Mouse (Mus musculus): Measurements from ENCODE around the gene Tmed6. TPM values are rescaled to one million over a fixed set of nuclear protein-coding genes. Genes with fewer than 3 reads are reported as not detected.
A peak's percentile ranks its signal among the peaks of the same experiment; 100 is the strongest.

Gene Tmed6
- 0.17 TPM in 1 of 2 replicates, not detected in the other for polyA plus RNA-seq (2015; fragmentation: Nextera tagmentation; extraction: Ambion mirVana)

DNA sequence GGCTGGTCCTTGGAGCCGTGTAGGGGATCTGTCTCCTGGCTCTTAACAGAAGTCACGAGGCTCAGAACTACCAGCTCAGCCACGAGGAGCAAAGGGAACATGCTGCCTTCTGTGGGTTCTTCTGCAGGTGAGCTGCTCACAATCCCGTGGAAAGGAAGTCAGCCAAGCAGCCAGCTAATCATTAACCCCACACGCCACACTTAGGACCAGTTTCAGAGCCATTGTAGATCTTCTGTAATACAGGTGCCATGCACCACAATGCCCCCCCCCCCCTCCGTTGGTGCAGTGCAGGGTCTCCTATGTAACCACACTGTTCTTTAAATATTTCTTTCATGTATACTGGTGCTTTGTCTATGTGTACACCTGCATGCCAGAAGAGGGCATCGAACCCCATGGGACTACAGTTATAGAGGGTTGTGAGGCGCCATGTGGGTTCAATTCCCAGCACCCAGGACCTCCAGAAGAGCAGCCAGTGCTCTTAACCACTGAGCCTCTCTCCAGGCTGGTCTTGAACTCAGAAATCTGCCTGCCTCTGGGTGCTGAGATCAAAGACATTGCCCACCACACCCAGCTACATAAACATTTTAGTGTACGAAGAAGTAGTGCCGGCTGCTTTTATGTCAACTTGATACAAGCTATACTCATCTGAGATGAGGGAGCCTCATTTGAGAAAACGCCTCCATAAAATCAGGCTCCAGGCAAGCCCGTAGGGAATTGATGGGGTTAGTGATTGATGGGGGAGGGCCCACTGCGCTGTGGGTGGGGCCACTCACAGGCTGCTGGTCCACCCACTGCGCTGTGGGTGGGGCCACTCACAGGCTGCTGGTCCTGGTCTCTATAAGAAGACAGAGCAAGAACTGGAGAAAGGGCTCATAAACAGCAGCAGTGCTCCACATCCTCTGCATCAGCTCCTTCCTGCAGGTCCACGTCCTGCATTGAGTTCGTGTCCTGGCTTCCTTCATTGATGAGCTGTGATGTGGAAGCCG, at the start of gene Tmed6:
Gene Tmed6, minus strand, starts transcription at position 134 of the 986 bp plus-strand sequence.
- Histone ChIP-seq H3K9ac (ENCODE audit: low read length) (no peak within 1 kb of the TSS), H3K36me3 (ENCODE audit: control insufficient read depth, insufficient read depth) (peaks cover 11% of the 10 kb centered on the region), H3K4me3 (ENCODE audit: low read length) (no peak within 1 kb of the TSS), H3K4me1 (ENCODE audit: control insufficient read depth, insufficient read depth, low read length) (no peaks in the 10 kb centered on the region), H3K27me3 (ENCODE audit: control insufficient read depth, insufficient read depth, low read length) (no peaks in the 10 kb centered on the region), H3K4me2 (ENCODE audit: low read depth, low read length) (no peak within 1 kb of the TSS), H3K9me3 (replicated peaks; ENCODE audit: control insufficient read depth, low read length) (no peaks in the 10 kb centered on the region), H3K27ac (ENCODE audit: low read length) (no peak within 1 kb of the TSS)
- WGBS = 57% methylated on average over 17 of the region's 17 CpGs
- no peak for ATAC-seq (replicated peaks; ENCODE audit: extremely low read depth, insufficient read depth, low FRiP score)

DNA sequence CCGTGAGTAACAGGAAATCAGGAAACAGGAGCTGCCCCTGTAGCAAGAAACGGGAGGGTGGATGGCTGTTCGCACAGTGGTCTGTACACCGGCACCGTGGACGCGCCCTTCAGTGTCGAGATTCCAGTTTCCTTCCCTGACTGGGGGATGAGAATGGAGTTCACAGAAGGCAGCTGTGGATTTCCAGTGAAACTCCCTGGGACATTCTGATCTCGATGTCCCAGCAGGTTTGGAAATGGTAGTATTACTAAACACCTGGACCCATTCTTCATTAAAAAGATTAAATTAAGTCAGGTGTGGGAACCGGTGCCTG, 49.5 kb upstream of the Tmed6 start:
- no peaks in the 10 kb centered on the region for H3K9me3 ChIP-seq (replicated peaks; ENCODE audit: control insufficient read depth, low read length)
- H3K27ac ChIP-seq (ENCODE audit: low read length) = peak overlapping the region; percentile 49
- H3K4me1 ChIP-seq (ENCODE audit: control insufficient read depth, insufficient read depth, low read length) = peaks cover 24% of the 10 kb centered on the region
- peak overlapping the region; percentile 48 for H3K4me2 ChIP-seq (ENCODE audit: low read depth, low read length)
- ATAC-seq (replicated peaks; ENCODE audit: extremely low read depth, insufficient read depth, low FRiP score) = no peak; the same call in 1 of the 2 replicates
- peak overlapping the region; percentile 62 for H3K9ac ChIP-seq (ENCODE audit: low read length)
- WGBS = 50% methylated on average over 10 of the region's 10 CpGs
- no peaks in the 10 kb centered on the region for H3K27me3 ChIP-seq (ENCODE audit: control insufficient read depth, insufficient read depth, low read length)
- H3K4me3 ChIP-seq (ENCODE audit: low read length) = no peak overlapping the region
- H3K36me3 ChIP-seq (ENCODE audit: control insufficient read depth, insufficient read depth) = no peaks in the 10 kb centered on the region

DNA sequence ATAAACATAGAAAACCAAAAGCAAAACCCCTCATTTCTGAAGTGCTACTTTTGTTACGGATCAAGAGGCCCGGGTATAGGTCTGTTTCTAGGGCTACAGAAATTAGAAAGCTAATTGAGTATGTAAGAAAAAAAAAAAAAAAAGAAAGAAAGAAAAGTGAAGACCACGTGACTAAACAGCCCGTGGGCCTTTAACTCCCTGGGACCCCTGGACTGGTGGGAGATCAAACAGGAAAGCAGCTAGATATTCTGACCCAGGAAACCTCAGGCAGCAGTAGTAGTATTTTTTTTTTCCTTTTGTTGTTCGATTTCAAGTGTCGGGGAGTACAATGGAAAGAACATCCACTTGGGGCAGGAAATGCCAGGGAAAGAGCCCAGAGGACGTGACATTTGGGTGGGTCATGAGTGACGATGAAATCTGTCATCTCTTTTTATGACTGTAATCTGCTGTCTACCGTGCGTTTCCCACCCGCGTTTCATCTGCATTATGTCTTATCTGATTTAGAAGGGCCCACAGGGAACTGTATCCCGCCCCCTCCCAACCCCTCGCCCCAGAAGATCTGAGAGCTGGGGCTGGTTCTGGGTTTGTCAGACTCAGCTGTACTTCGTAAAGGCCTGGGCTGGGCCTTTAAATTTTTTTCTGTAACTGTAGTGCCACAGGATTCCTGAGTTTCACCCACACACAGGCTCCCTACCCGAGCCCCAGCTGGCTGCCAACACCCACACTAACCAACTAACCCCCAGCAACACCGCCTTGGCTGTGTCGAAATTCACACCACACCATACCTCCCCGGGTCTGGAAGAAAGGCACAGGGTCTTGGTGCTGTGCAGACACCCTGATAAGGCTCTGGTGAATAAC, 48.9 kb upstream of the Tmed6 start:
- no peaks in the 10 kb centered on the region for H3K9me3 ChIP-seq (replicated peaks; ENCODE audit: control insufficient read depth, low read length)
- peaks cover 21% of the 10 kb centered on the region for H3K4me1 ChIP-seq (ENCODE audit: control insufficient read depth, insufficient read depth, low read length)
- H3K36me3 ChIP-seq (ENCODE audit: control insufficient read depth, insufficient read depth) = no peaks in the 10 kb centered on the region
- H3K9ac ChIP-seq (ENCODE audit: low read length) = peak overlapping the region; percentile 62
- no peaks in the 10 kb centered on the region for H3K27me3 ChIP-seq (ENCODE audit: control insufficient read depth, insufficient read depth, low read length)
- no peak for ATAC-seq (replicated peaks; ENCODE audit: extremely low read depth, insufficient read depth, low FRiP score)
- peak overlapping the region; percentile 49 for H3K27ac ChIP-seq (ENCODE audit: low read length)
- peak overlapping the region; percentile 24 for H3K4me3 ChIP-seq (ENCODE audit: low read length)
- H3K4me2 ChIP-seq (ENCODE audit: low read depth, low read length) = peak overlapping the region; percentile 48
- 33% methylated on average over 19 of the region's 19 CpGs for WGBS

DNA sequence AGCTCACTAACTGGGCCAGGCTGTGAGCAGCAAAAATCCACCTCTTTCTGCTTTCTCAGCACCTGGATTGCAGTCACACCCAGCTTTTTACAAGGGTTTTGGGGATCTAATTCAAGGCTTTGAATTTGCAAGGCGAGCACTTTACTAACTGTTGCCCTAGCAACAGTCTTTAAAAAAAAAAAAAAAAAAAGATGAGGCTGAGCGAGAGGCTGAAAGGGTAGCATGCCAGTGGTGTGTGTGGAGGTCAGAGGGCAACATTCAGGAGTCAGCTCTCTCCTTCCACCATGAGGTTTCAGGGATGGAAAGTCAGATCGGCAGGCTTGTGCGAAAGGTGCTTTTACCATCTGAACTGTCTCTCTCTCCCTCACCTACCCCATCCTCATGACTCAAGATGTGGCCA, 47.8 kb upstream of the Tmed6 start:
- Histone ChIP-seq H3K4me3 (ENCODE audit: low read length) (no peak overlapping the region), H3K9me3 (replicated peaks; ENCODE audit: control insufficient read depth, low read length) (no peaks in the 10 kb centered on the region), H3K9ac (ENCODE audit: low read length) (no peak overlapping the region), H3K4me2 (ENCODE audit: low read depth, low read length) (no peak overlapping the region), H3K36me3 (ENCODE audit: control insufficient read depth, insufficient read depth) (no peaks in the 10 kb centered on the region), H3K27me3 (ENCODE audit: control insufficient read depth, insufficient read depth, low read length) (no peaks in the 10 kb centered on the region), H3K4me1 (ENCODE audit: control insufficient read depth, insufficient read depth, low read length) (peaks cover 11% of the 10 kb centered on the region), H3K27ac (ENCODE audit: low read length) (no peak overlapping the region)
- WGBS = 79% methylated on average over 4 of the region's 4 CpGs
- ATAC-seq (replicated peaks; ENCODE audit: extremely low read depth, insufficient read depth, low FRiP score) = no peak

DNA sequence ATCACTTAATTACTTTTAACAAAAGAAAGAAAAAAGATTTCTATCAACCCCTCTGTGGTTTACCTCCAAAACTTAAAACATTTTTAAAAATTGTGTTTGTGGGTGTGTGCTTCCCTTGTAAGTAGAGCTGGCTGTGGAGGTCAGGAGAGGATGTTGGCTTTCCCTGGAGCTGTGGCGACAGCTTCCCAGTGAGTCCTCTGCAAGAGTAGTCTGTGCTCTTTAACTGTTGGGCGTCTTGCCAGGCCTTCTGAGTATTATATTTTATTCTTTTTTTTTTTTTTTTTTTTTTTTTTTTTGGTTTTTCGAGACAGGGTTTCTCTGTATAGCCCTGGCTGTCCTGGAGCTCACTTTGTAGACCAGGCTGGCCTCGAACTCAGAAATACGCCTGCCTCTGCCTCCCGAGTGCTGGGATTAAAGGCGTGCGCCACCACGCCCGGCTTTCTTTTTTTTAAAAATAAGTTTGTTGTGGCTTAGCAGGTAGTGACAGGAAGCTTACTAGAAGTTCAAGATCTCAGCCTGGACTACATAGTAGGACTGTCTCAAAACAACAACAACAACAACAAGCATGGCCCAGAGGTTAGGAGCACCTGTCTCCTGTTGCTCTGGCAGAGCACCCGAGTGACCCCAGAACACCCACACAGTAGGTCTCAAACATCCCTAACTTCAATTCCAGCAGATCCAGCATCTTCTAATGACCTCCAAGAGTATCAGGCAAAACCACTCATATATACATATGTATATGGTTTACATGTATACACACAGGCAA, 46.1 kb upstream of the Tmed6 start:
- 71% methylated on average over 9 of the region's 11 CpGs for WGBS
- no peaks in the 10 kb centered on the region for H3K36me3 ChIP-seq (ENCODE audit: control insufficient read depth, insufficient read depth)
- H3K4me1 ChIP-seq (ENCODE audit: control insufficient read depth, insufficient read depth, low read length) = peaks cover 11% of the 10 kb centered on the region
- H3K9ac ChIP-seq (ENCODE audit: low read length) = no peak overlapping the region
- no peak overlapping the region for H3K4me3 ChIP-seq (ENCODE audit: low read length)
- H3K4me2 ChIP-seq (ENCODE audit: low read depth, low read length) = no peak overlapping the region
- H3K27me3 ChIP-seq (ENCODE audit: control insufficient read depth, insufficient read depth, low read length) = no peaks in the 10 kb centered on the region
- H3K27ac ChIP-seq (ENCODE audit: low read length) = no peak overlapping the region
- H3K9me3 ChIP-seq (replicated peaks; ENCODE audit: control insufficient read depth, low read length) = no peaks in the 10 kb centered on the region
- no peak for ATAC-seq (replicated peaks; ENCODE audit: extremely low read depth, insufficient read depth, low FRiP score)

DNA sequence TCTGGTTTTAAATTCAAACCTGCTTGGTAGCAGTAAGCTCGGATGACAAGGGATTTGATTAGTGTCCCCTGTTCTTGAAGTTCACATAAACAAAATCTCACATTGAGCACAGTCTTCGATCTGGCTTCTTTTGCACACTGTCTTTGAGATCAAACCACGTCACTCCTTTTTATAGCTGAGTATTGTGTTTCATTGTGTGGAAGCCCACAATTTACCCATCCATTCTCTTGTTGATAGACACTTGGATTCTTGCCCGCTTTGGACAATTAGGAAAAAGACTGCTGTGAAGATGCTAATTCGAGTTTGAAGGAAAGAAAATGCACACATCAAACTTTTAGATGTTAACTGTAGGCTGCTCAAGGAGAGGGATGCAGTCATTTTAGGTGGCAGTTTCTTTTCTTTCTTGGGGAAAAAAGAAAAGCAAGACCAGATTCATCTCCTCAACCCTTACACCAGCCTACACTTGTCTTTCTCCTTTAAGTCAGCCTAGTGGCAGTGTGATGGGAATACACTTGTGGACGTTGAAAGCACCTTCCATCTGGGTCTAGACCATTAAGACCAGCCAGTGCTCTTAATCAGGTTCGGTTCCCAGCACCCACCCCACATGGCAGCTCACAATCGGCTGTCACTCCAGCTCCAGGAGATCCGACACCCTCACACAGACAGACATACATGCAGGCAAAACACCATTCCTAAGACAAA, 45.3 kb upstream of the Tmed6 start:
- H3K27ac ChIP-seq (ENCODE audit: low read length) = no peak overlapping the region
- no peaks in the 10 kb centered on the region for H3K27me3 ChIP-seq (ENCODE audit: control insufficient read depth, insufficient read depth, low read length)
- ATAC-seq (replicated peaks; ENCODE audit: extremely low read depth, insufficient read depth, low FRiP score) = no peak
- no peaks in the 10 kb centered on the region for H3K9me3 ChIP-seq (replicated peaks; ENCODE audit: control insufficient read depth, low read length)
- H3K36me3 ChIP-seq (ENCODE audit: control insufficient read depth, insufficient read depth) = no peaks in the 10 kb centered on the region
- no peak overlapping the region for H3K9ac ChIP-seq (ENCODE audit: low read length)
- 70% methylated on average over 9 of the region's 9 CpGs for WGBS
- peaks cover 11% of the 10 kb centered on the region for H3K4me1 ChIP-seq (ENCODE audit: control insufficient read depth, insufficient read depth, low read length)
- H3K4me2 ChIP-seq (ENCODE audit: low read depth, low read length) = no peak overlapping the region
- no peak overlapping the region for H3K4me3 ChIP-seq (ENCODE audit: low read length)

DNA sequence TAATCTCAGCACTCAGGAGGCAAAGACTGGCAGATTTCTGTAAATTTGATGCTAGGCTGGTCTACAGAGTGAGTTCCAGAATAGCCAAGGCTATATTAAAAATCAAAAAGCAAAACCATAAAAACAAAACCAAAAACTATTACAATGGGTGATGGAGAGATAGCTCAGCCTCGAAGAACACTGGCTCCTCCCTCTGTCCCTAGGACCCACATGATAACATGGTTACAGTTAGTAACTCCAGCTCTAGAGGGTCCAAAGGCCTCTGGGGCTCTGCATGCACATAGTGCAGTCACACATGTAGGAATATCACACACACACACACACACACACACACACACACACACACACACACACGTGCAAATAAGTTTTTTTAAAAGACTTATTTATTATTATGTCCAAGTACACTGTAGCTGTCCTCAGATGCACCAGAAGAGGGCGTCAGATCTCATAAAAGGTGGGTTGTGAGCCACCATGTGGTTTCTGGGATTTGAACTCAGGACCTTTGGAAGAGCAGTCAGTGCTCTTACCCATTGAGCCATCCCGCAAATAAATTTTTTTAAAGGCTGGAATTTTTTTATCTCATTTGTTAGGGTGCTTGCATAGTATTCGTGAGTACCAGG, 44.5 kb upstream of the Tmed6 start:
- peaks cover 11% of the 10 kb centered on the region for H3K4me1 ChIP-seq (ENCODE audit: control insufficient read depth, insufficient read depth, low read length)
- H3K9me3 ChIP-seq (replicated peaks; ENCODE audit: control insufficient read depth, low read length) = no peaks in the 10 kb centered on the region
- no peaks in the 10 kb centered on the region for H3K27me3 ChIP-seq (ENCODE audit: control insufficient read depth, insufficient read depth, low read length)
- no peak for ATAC-seq (replicated peaks; ENCODE audit: extremely low read depth, insufficient read depth, low FRiP score)
- 77% methylated on average over 5 of the region's 5 CpGs for WGBS
- H3K36me3 ChIP-seq (ENCODE audit: control insufficient read depth, insufficient read depth) = no peaks in the 10 kb centered on the region
- H3K9ac ChIP-seq (ENCODE audit: low read length) = no peak overlapping the region
- H3K4me3 ChIP-seq (ENCODE audit: low read length) = no peak overlapping the region
- no peak overlapping the region for H3K4me2 ChIP-seq (ENCODE audit: low read depth, low read length)
- H3K27ac ChIP-seq (ENCODE audit: low read length) = no peak overlapping the region

Measured in heart, embryonic 16.5 days (tissue).